ENCODE assay signal across 13 mouse cellular contexts in the genomic region with DNA sequence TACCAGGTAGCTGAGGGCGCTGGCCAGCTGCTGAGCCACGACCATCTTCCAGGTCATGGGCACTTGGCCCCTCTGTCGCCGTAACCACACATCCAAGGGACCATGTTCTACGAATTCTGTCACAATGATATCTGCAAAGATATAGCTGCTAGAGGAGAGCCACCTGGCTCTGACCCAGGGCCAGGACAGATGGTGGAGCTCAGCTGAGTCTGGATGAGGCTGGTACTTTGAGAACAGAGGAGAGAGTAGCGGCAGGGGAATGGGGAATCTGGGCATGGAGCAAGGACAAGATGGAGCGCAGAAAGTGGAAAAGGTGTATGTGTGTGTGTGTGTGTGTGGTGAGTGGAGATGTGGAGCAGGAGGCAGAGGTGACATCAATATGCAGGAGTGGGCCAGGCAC.
"Had no signal": no experiment of that assay in that cellular context is flagged by ENCODE, and none has a peak within 500 bp of the region (broad histone marks: within the 10 kb centered on the region; RNA-seq: fewer than 3 reads in every experiment).

No protein-coding gene starts in this region.

- H3K27ac ChIP-seq: kidney, postnatal 0 days; limb, embryonic 12.5 days; limb, embryonic 15.5 days; liver, embryonic 14.5 days had no signal

- DNase-seq: kidney, postnatal 25 days; left cerebral cortex, postnatal 4 days; liver, postnatal 0 days; lung, embryonic 14.5 days; lung, postnatal 14 days; lung, postnatal 4 days; midbrain, embryonic 14.5 days; thymus, adult 18-20 months; thymus, postnatal 36 days had no signal

- H3K4me3 ChIP-seq: limb, embryonic 12.5 days; limb, embryonic 15.5 days had no signal

- ATAC-seq: liver, postnatal 0 days had no signal
